Mouse (Mus musculus) thymus, postnatal 10 days (tissue): ENCODE results near the gene Rpl24.
"Not testable (repeated sequence)": the region's sequence is repeated elsewhere in the genome, so short reads cannot be mapped to it uniquely, and the experiment has no call there.

ENCODE experiments used
- DNase-seq, 2 experiments: peaks; one replicate each; pipeline ENCODE4 v3.0.0; 2021; ENCODE audit warnings: low spot score in 2 of 2

Rpl24 gene

GRCm38 (mm10) chr16:55966212-55966871 is at the start of gene Rpl24:
Rpl24 (plus strand) TSS chr16:55966275.
- peak; percentile 87 to 91 for DNase-seq

GRCm38 (mm10) chr16:55922079-55922478 is 44.0 kb upstream of the Rpl24 start:
- DNase-seq = no peak

GRCm38 (mm10) chr16:55924010-55924409 is 42.1 kb upstream of the Rpl24 start:
- no peak for DNase-seq

GRCm38 (mm10) chr16:55933681-55934343 is 32.3 kb upstream of the Rpl24 start:
- DNase-seq = peak; percentile 70 to 73

- peak; percentile 88 to 93 for DNase-seq
Measured at GRCm38 (mm10) chr16:55934453-55935037, 31.5 kb upstream of the Rpl24 start, which contains the start of gene Cep97. Cep97 (minus strand) TSS chr16:55934855.

GRCm38 (mm10) chr16:55938761-55939160 is 27.3 kb upstream of the Rpl24 start:
- peak in 1 of 2 experiments; percentile 2 for DNase-seq

- peak; percentile 63 to 69 for DNase-seq
Measured at GRCm38 (mm10) chr16:55939703-55940102, 26.4 kb upstream of the Rpl24 start.

- DNase-seq = peak in 1 of 2 experiments; percentile 22
Measured at GRCm38 (mm10) chr16:55940781-55941180, 25.3 kb upstream of the Rpl24 start.

GRCm38 (mm10) chr16:55947266-55947665 is 18.8 kb upstream of the Rpl24 start:
- DNase-seq = peak in 1 of 2 experiments; percentile 2

- peak in 1 of 2 experiments; percentile 24 for DNase-seq
Measured at GRCm38 (mm10) chr16:55947876-55948410, 18.1 kb upstream of the Rpl24 start.

- peak; percentile 90 to 92 for DNase-seq
Measured at GRCm38 (mm10) chr16:55948963-55949362, 17.1 kb upstream of the Rpl24 start.

- DNase-seq = peak; percentile 10 to 23
Measured at GRCm38 (mm10) chr16:55950462-55950861, 15.6 kb upstream of the Rpl24 start.

- DNase-seq = peak; percentile 79 to 95
Measured at GRCm38 (mm10) chr16:55950946-55951678, 15.0 kb upstream of the Rpl24 start.

- DNase-seq = peak; percentile 2 to 12
Measured at GRCm38 (mm10) chr16:55951679-55952327, 14.3 kb upstream of the Rpl24 start.

- DNase-seq = peak in 1 of 2 experiments; percentile 24
Measured at GRCm38 (mm10) chr16:55952771-55953170, 13.3 kb upstream of the Rpl24 start.

GRCm38 (mm10) chr16:55954196-55954595 is 11.9 kb upstream of the Rpl24 start:
- DNase-seq = peak in 1 of 2 experiments; percentile 0

GRCm38 (mm10) chr16:55963068-55963467 is 3.0 kb upstream of the Rpl24 start:
- not testable (repeated sequence) for DNase-seq

GRCm38 (mm10) chr16:55964126-55964949 is 1.7 kb upstream of the Rpl24 start:
- DNase-seq = peak in 1 of 2 experiments; percentile 39

- DNase-seq = no peak
Measured at GRCm38 (mm10) chr16:55967221-55967620, 1.1 kb downstream of the Rpl24 start.

- peak in 1 of 2 experiments; percentile 32 for DNase-seq
Measured at GRCm38 (mm10) chr16:55969147-55969546, 3.1 kb downstream of the Rpl24 start.
